Mouse (Mus musculus): ENCODE data around the gene Zfp536.

Zfp536 gene

GRCm38 (mm10) chr7:37681335-37681734, 92.1 kb downstream of the Zfp536 start:
- no peak for TF ChIP-seq GATA4 (IDR thresholded peaks at IDR 0.05; ENCODE audit: insufficient replicate concordance, low read length)

- no peak for TF ChIP-seq GATA4 (IDR thresholded peaks at IDR 0.05; ENCODE audit: insufficient replicate concordance, low read length)
Measured at GRCm38 (mm10) chr7:37663676-37664365, 109.6 kb downstream of the Zfp536 start.

- no peak for TF ChIP-seq GATA4 (IDR thresholded peaks at IDR 0.05; ENCODE audit: insufficient replicate concordance, low read length)
Measured at GRCm38 (mm10) chr7:37648671-37649070, 124.8 kb downstream of the Zfp536 start.

- TF ChIP-seq GATA4 (IDR thresholded peaks at IDR 0.05; ENCODE audit: insufficient replicate concordance, low read length) = no peak
Measured at GRCm38 (mm10) chr7:37647917-37648615, 125.4 kb downstream of the Zfp536 start.

- TF ChIP-seq GATA4 (IDR thresholded peaks at IDR 0.05; ENCODE audit: insufficient replicate concordance, low read length) = no peak
Measured at GRCm38 (mm10) chr7:37639740-37640397, 133.6 kb downstream of the Zfp536 start.

- TF ChIP-seq GATA4 (IDR thresholded peaks at IDR 0.05; ENCODE audit: insufficient replicate concordance, low read length) = no peak
Measured at GRCm38 (mm10) chr7:37634812-37635211, 138.6 kb downstream of the Zfp536 start.

- TF ChIP-seq GATA4 (IDR thresholded peaks at IDR 0.05; ENCODE audit: insufficient replicate concordance, low read length) = no peak
Measured at GRCm38 (mm10) chr7:37630410-37630809, 143.0 kb downstream of the Zfp536 start.

GRCm38 (mm10) chr7:37627897-37628510, 145.4 kb downstream of the Zfp536 start:
- no peak for TF ChIP-seq GATA4 (IDR thresholded peaks at IDR 0.05; ENCODE audit: insufficient replicate concordance, low read length)

- TF ChIP-seq GATA4 (IDR thresholded peaks at IDR 0.05; ENCODE audit: insufficient replicate concordance, low read length) = no peak
Measured at GRCm38 (mm10) chr7:37625758-37626157, 147.7 kb downstream of the Zfp536 start.

GRCm38 (mm10) chr7:37624759-37625340, 148.6 kb downstream of the Zfp536 start:
- no peak for TF ChIP-seq GATA4 (IDR thresholded peaks at IDR 0.05; ENCODE audit: insufficient replicate concordance, low read length)

GRCm38 (mm10) chr7:37623903-37624758, 149.3 kb downstream of the Zfp536 start:
- no peak for TF ChIP-seq GATA4 (IDR thresholded peaks at IDR 0.05; ENCODE audit: insufficient replicate concordance, low read length)

GRCm38 (mm10) chr7:37619254-37619653, 154.2 kb downstream of the Zfp536 start:
- TF ChIP-seq GATA4 (IDR thresholded peaks at IDR 0.05; ENCODE audit: insufficient replicate concordance, low read length) = no peak

GRCm38 (mm10) chr7:37617880-37618279, 155.6 kb downstream of the Zfp536 start:
- TF ChIP-seq GATA4 (IDR thresholded peaks at IDR 0.05; ENCODE audit: insufficient replicate concordance, low read length) = no peak

GRCm38 (mm10) chr7:37615932-37616331, 157.5 kb downstream of the Zfp536 start:
- no peak for TF ChIP-seq GATA4 (IDR thresholded peaks at IDR 0.05; ENCODE audit: insufficient replicate concordance, low read length)
